ENCODE assay signal across 10 mouse cellular contexts in the genomic region with DNA sequence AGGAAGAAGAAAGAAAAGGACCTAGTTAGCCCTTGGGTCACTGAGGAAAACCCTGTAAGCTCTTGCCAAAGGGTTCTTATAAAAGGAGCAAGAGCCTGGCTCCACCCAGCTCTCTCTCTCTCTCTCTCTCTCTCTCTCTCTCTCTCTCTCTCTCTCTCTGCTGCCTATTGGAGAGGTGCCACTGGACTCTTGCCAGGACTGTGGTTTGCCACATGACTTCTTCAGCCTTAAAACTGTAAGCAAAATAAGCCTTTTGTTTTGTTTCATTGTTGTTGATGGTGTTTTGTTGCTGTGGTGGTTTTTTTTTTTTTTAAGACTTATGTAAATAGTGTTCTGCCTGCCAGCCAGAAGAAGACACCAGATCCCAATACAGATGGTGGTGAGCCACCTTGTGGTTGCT. TPM values are rescaled to one million over a fixed set of nuclear protein-coding genes. Genes with fewer than 3 reads are reported as not detected.
DNase-seq lines count a peak whose midpoint lies in the region.
"Had no signal": no experiment of that assay in that cellular context is flagged by ENCODE, and none has a peak within 500 bp of the region (broad histone marks: within the 10 kb centered on the region; RNA-seq: fewer than 3 reads in every experiment).

No protein-coding gene starts in this region.

- no peaks in the 10 kb centered on the region for H3K4me1 ChIP-seq in forebrain, embryonic 10.5 days
- H3K4me1 ChIP-seq: midbrain, embryonic 12.5 days had no signal

- no peak overlapping the region for H3K27ac ChIP-seq in forebrain, embryonic 10.5 days
- H3K27ac ChIP-seq: midbrain, embryonic 12.5 days had no signal

- no peaks in the 10 kb centered on the region for H3K27me3 ChIP-seq in forebrain, embryonic 10.5 days (ENCODE audit: poor library complexity, severe bottlenecking)
- H3K27me3 ChIP-seq: midbrain, embryonic 12.5 days had no signal

- H3K9me3 ChIP-seq in forebrain, embryonic 10.5 days = no peaks in the 10 kb centered on the region
- H3K9me3 ChIP-seq: midbrain, embryonic 12.5 days had no signal

- peak; percentile 55 to 65 for DNase-seq in heart, postnatal 10 days
- no peak for DNase-seq in heart, postnatal 25 days (ENCODE audit: low spot score)
- DNase-seq in urinary bladder, postnatal 14 days (ENCODE audit: low spot score) = peak; percentile 29
- no peak for DNase-seq in urinary bladder, postnatal 25 days (ENCODE audit: low spot score)
- peak; percentile 70 for DNase-seq in kidney, postnatal 14 days
- DNase-seq in thymus, postnatal 4 days = no peak
- DNase-seq in forebrain, embryonic 10.5 days (ENCODE audit: extremely low spot score, low spot score) = no peak
- no peak for DNase-seq in layer of hippocampus, adult 11-12 months (ENCODE audit: low spot score)

- H3K4me3 ChIP-seq in forebrain, embryonic 10.5 days = no peak overlapping the region
- H3K4me3 ChIP-seq: midbrain, embryonic 12.5 days had no signal

- no peaks in the 10 kb centered on the region for H3K36me3 ChIP-seq in forebrain, embryonic 10.5 days (replicated peaks)
- H3K36me3 ChIP-seq: midbrain, embryonic 12.5 days had no signal

- intact Hi-C loops in heart, postnatal 10 days (cut with DNase I) = no loop called here
- intact Hi-C loops in heart, postnatal 25 days (cut with DNase I) = no loop called here

RNA-seq across cellular contexts. Expression of a gene that starts 7.6 kb away (rescaled TPM):
- 10 to 100 TPM; 60.1 to 64.0 TPM for total RNA-seq in heart, postnatal 10 days (2021)
- 10 to 100 TPM; 45.7 to 53.2 TPM for total RNA-seq in heart, postnatal 25 days (2021)
- 65.3 and 73.4 TPM in 2 replicates for polyA plus RNA-seq in forebrain, embryonic 10.5 days (2016; fragmentation: Nextera tagmentation; extraction: Ambion mirVana)

RNA-seq across cellular contexts. Expression of a gene that starts 31.6 kb away (rescaled TPM):
- 10 to 100 TPM; 53.1 to 55.8 TPM for total RNA-seq in heart, postnatal 10 days (2021)
- 10 to 100 TPM; 41.7 to 50.9 TPM for total RNA-seq in heart, postnatal 25 days (2021)
- 13.9 and 14.4 TPM in 2 replicates for polyA plus RNA-seq in forebrain, embryonic 10.5 days (2016; fragmentation: Nextera tagmentation; extraction: Ambion mirVana)

RNA-seq across cellular contexts. Expression of a gene that starts 54.9 kb away (rescaled TPM):
- total RNA-seq in heart, postnatal 10 days (2021) = 1 to 10 TPM in 1 of 2 experiments, under 1 TPM in 1; 0.60 to 2.1 TPM
- under 1 TPM; 0.13 to 0.36 TPM for total RNA-seq in heart, postnatal 25 days (2021)
- 12.3 and 15.6 TPM in 2 replicates for polyA plus RNA-seq in forebrain, embryonic 10.5 days (2016; fragmentation: Nextera tagmentation; extraction: Ambion mirVana)
- total RNA-seq: left cerebral cortex, adult 18-20 months had no signal

Comparison
In these comparisons a context has a peak if more than half of its experiments do, and no peak if none do; other contexts are left out.
1. DNase-seq: peak in heart, postnatal 10 days (2 of 2), urinary bladder, postnatal 14 days (single experiment) and kidney, postnatal 14 days (single experiment); none in heart, postnatal 25 days (single experiment), urinary bladder, postnatal 25 days (single experiment), thymus, postnatal 4 days (single experiment), forebrain, embryonic 10.5 days (single experiment) and layer of hippocampus, adult 11-12 months (single experiment).